Mouse (Mus musculus): ENCODE data around the gene Cyp27b1. TPM values are rescaled to one million over a fixed set of nuclear protein-coding genes. Genes with fewer than 3 reads are reported as not detected.
"Not testable (repeated sequence)": the region's sequence is repeated elsewhere in the genome, so short reads cannot be mapped to it uniquely, and the experiment has no call there.

Gene Cyp27b1
- total and polyA plus RNA-seq, 3 experiments = 0.17 to 2.1 (median 0.33) TPM

DNA sequence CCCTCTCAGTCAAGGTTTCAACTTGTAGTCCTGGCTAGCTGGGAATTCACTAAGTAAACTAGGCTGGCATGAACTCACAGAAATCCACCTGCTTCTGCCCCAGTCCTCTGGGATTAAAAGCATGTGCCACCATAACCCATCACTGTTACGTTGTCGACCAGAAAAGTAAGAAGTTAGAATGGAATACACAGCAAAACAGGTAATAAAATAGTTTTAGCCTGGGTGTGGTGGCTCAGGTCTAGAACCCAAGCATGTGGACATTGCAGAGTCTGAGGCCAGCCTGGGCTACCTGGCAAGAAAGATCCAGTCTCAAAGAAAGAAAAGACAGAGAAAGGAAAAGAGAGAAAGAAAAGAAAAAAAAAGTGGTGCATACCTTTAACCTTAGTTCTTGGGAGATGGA is 13.5 kb downstream of the Cyp27b1 start:
- no peak for ATAC-seq (ENCODE audit: extremely low read depth, insufficient number of reproducible peaks, low FRiP score, poor library complexity, severe bottlenecking)
- Histone ChIP-seq H3K4me3 (ENCODE audit: low read depth, low read length) (no peak overlapping the region), H3K9me3 (replicated peaks) (peaks cover 8% of the 10 kb centered on the region; the same call in 1 of the 2 replicates), H3K4me1 (ENCODE audit: insufficient read depth, low read depth, low read length) (peaks cover 55% of the 10 kb centered on the region), H3K36me3 (replicated peaks) (peaks cover 28% of the 10 kb centered on the region), H3K27me3 (ENCODE audit: insufficient read depth, low read length) (peaks cover 47% of the 10 kb centered on the region)
- TF ChIP-seq TAL1 (conservative IDR thresholded peaks at IDR 0.05; ENCODE audit: low read depth, low read length) = no peak
- no peak for TF ChIP-seq GATA2 (IDR thresholded peaks at IDR 0.05; ENCODE audit: borderline replicate concordance, low read depth, low read length)
- TF ChIP-seq POLR2AphosphoS5 (IDR thresholded peaks at IDR 0.05; ENCODE audit: insufficient replicate concordance, low read depth, low read length) = no peak
- DNase-seq (ENCODE audit: low spot score) = no peak

DNA sequence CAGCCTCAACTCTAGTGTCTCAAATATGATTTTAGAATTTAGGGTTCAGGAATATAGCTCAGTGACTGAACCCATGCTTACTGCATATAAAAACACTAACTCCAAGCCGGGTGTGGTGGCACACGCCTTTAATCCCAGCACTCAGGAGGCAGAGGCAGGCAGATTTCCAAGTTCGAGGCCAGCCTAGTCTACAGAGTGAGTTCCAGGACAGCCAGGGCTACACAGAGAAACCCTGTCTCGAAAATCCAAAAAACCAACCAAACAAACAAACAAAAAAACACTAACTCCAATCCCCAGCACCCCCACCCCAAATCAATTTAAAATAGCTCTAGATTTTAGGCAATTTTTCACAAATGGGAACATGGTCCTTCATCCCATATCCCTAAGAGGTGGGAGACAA is 14.1 kb downstream of the Cyp27b1 start:
- ATAC-seq (ENCODE audit: extremely low read depth, insufficient number of reproducible peaks, low FRiP score, poor library complexity, severe bottlenecking); DNase-seq (ENCODE audit: low spot score); H3K4me3 ChIP-seq (ENCODE audit: low read depth, low read length); H3K9me3 ChIP-seq (replicated peaks): not testable (repeated sequence)
- Histone ChIP-seq H3K27me3 (ENCODE audit: insufficient read depth, low read length) (peaks cover 41% of the 10 kb centered on the region), H3K36me3 (replicated peaks) (peaks cover 32% of the 10 kb centered on the region), H3K4me1 (ENCODE audit: insufficient read depth, low read depth, low read length) (peaks cover 60% of the 10 kb centered on the region)

DNA sequence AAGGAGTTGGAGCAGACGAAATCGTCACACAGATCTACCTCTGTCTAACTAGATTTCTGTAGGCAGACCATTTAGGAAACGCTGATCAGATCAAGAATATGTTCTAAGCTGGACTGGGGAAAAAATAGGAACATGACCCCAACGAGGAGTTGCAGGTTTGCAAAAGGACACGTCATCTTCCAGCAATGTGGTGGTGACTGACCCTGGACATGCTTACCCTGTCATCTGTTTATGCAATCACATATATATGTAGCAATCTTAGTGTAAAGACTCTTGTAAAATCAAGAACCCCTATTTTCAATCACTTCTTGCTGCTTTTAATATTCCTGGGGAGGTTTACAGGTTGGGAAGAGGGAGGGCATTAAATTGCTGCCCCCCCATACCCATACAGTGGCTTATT is 14.5 kb downstream of the Cyp27b1 start:
- Histone ChIP-seq H3K4me1 (ENCODE audit: insufficient read depth, low read depth, low read length) (peaks cover 63% of the 10 kb centered on the region), H3K27me3 (ENCODE audit: insufficient read depth, low read length) (peaks cover 37% of the 10 kb centered on the region), H3K4me3 (ENCODE audit: low read depth, low read length) (no peak overlapping the region), H3K36me3 (replicated peaks) (peaks cover 33% of the 10 kb centered on the region), H3K9me3 (replicated peaks) (peaks cover 3% of the 10 kb centered on the region; the same call in 1 of the 2 replicates)
- TF ChIP-seq GATA2 (IDR thresholded peaks at IDR 0.05; ENCODE audit: borderline replicate concordance, low read depth, low read length) (no peak), CTCF (IDR thresholded peaks at IDR 0.05; ENCODE audit: low read depth, low read length) (no peak), TAL1 (conservative IDR thresholded peaks at IDR 0.05; ENCODE audit: low read depth, low read length) (no peak), GATA1 (IDR thresholded peaks at IDR 0.05; ENCODE audit: borderline replicate concordance, low read length) (no peak), POLR2AphosphoS5 (IDR thresholded peaks at IDR 0.05; ENCODE audit: insufficient replicate concordance, low read depth, low read length) (no peak)
- DNase-seq (ENCODE audit: low spot score) (no peak), ATAC-seq (ENCODE audit: extremely low read depth, insufficient number of reproducible peaks, low FRiP score, poor library complexity, severe bottlenecking) (no peak)

DNA sequence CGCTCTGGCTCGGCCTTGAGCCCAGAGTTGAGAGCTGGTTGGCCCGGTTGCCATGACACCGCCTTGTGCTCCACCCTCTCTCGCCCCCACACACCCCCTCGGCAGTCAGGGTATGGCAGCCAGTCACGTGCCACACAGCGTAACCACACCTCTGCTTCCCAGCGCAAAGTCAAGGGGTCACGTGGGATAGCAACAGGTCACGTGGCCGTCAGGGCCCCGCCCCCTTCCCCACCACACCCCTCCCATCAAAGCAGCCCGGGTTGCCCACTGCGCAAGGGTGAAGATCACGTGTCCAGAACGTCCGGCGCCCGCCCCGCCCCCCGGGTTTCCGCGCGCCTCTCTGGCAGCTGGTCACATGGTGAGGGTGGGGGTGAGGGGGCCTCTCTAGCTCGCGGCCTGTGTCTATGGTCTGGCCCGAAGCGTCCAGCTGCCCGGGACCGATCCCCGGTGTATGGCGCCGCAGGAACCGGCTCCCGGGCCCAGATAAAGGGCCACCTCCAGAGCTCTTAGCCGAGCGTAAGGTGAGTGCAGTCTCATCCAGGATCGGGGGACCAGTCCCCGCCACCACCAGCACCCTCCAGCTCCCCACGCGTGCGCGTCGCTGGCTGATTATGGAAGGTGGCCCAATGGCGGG is 15.3 kb downstream of the Cyp27b1 start, which contains the start of gene Cdk4:
Gene Cdk4 (plus strand): TSS at position 296 of the 634 bp plus-strand sequence.
- TF ChIP-seq GATA1 (IDR thresholded peaks at IDR 0.05; ENCODE audit: borderline replicate concordance, low read length) (no peak), CTCF (IDR thresholded peaks at IDR 0.05; ENCODE audit: low read depth, low read length) (no peak), TAL1 (conservative IDR thresholded peaks at IDR 0.05; ENCODE audit: low read depth, low read length) (no peak), POLR2AphosphoS5 (IDR thresholded peaks at IDR 0.05; ENCODE audit: insufficient replicate concordance, low read depth, low read length) (no peak)
- H3K27me3 ChIP-seq (ENCODE audit: insufficient read depth, low read length) = peaks cover 32% of the 10 kb centered on the region
- H3K4me3 ChIP-seq (ENCODE audit: low read depth, low read length) = peak within 1 kb of the TSS; percentile 85
- peaks cover 42% of the 10 kb centered on the region for H3K36me3 ChIP-seq (replicated peaks)
- H3K9me3 ChIP-seq (replicated peaks) = 0 out of 2 replicates have a peak, but pooled peaks cover 2% of the 10 kb centered on the region
- ATAC-seq (ENCODE audit: extremely low read depth, insufficient number of reproducible peaks, low FRiP score, poor library complexity, severe bottlenecking) (peak; percentile 85), DNase-seq (ENCODE audit: low spot score) (peak; percentile 97)
- peaks cover 67% of the 10 kb centered on the region for H3K4me1 ChIP-seq (ENCODE audit: insufficient read depth, low read depth, low read length)

DNA sequence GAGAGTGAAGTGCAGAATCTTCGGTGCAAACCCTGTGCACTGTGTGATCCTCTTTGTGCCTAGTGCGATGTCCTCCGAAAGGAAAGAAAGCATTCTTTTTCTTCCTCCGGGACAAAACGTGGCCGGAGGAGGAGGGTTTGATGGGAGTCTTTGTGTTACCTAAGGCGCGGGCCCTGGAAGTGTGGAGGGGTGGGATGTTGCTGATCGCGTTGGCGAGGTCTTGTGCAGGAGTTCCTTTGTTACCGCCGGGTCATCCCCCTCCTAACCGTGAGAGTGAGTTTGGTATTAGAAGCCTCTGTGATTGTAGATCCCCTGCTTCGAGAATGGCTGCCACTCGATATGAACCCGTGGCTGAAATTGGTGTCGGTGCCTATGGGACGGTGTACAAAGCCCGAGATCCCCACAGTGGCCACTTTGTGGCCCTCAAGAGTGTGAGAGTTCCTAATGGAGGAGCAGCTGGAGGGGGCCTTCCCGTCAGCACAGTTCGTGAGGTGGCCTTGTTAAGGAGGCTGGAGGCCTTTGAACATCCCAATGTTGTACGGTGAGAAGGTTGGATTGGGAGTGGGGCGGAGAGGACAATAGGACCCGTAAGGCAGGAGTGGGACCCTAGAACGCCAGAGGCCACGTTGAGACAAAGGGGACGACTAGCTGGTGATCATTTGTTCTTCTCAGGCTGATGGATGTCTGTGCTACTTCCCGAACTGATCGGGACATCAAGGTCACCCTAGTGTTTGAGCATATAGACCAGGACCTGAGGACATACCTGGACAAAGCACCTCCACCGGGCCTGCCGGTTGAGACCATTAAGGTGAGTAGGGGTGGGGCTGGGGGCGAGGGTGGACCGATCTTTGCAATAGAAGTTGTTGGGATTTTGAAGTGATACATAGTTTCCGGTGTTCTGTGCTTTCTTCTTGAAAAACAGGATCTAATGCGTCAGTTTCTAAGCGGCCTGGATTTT is 16.1 kb downstream of the Cyp27b1 start:
- no peak for DNase-seq (ENCODE audit: low spot score)
- peaks cover 68% of the 10 kb centered on the region for H3K4me1 ChIP-seq (ENCODE audit: insufficient read depth, low read depth, low read length)

DNA sequence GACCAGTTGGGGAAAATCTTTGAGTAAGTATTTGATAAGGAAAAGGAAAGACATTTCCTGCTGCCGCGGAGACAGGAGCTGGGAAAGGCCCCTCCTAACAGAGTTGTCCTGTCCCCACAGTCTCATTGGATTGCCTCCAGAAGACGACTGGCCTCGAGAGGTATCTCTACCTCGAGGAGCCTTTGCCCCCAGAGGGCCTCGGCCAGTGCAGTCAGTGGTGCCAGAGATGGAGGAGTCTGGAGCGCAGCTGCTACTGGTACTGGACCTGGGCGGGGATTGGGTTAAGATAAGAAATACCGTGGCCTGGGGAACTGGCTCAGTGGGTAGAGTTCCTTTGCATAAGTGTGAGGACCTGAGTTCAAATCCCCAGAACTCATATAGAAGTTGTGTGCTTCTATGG is 17.9 kb downstream of the Cyp27b1 start:
- ATAC-seq (ENCODE audit: extremely low read depth, insufficient number of reproducible peaks, low FRiP score, poor library complexity, severe bottlenecking) (no peak), DNase-seq (ENCODE audit: low spot score) (no peak)
- TF ChIP-seq GATA2 (IDR thresholded peaks at IDR 0.05; ENCODE audit: borderline replicate concordance, low read depth, low read length) (no peak), POLR2AphosphoS5 (IDR thresholded peaks at IDR 0.05; ENCODE audit: insufficient replicate concordance, low read depth, low read length) (no peak), GATA1 (IDR thresholded peaks at IDR 0.05; ENCODE audit: borderline replicate concordance, low read length) (no peak), TAL1 (conservative IDR thresholded peaks at IDR 0.05; ENCODE audit: low read depth, low read length) (no peak), CTCF (IDR thresholded peaks at IDR 0.05; ENCODE audit: low read depth, low read length) (no peak)
- H3K36me3 ChIP-seq (replicated peaks) = peaks cover 51% of the 10 kb centered on the region
- no peak overlapping the region; the same call in 1 of the 2 replicates for H3K4me3 ChIP-seq (ENCODE audit: low read depth, low read length)
- peaks cover 9% of the 10 kb centered on the region for H3K27me3 ChIP-seq (ENCODE audit: insufficient read depth, low read length)
- H3K9me3 ChIP-seq (replicated peaks) = 0 out of 2 replicates have a peak, but pooled peaks cover 2% of the 10 kb centered on the region
- peaks cover 66% of the 10 kb centered on the region for H3K4me1 ChIP-seq (ENCODE audit: insufficient read depth, low read depth, low read length)

More for the DNA sequence above, 16.1 kb downstream of the Cyp27b1 start:
- no peak for ATAC-seq (ENCODE audit: extremely low read depth, insufficient number of reproducible peaks, low FRiP score, poor library complexity, severe bottlenecking)
- TF ChIP-seq POLR2AphosphoS5 (IDR thresholded peaks at IDR 0.05; ENCODE audit: insufficient replicate concordance, low read depth, low read length) (no peak), GATA2 (IDR thresholded peaks at IDR 0.05; ENCODE audit: borderline replicate concordance, low read depth, low read length) (no peak), CTCF (IDR thresholded peaks at IDR 0.05; ENCODE audit: low read depth, low read length) (no peak)
- peaks cover 49% of the 10 kb centered on the region for H3K36me3 ChIP-seq (replicated peaks)
- peaks cover 24% of the 10 kb centered on the region for H3K27me3 ChIP-seq (ENCODE audit: insufficient read depth, low read length)
- 0 out of 2 replicates have a peak, but pooled peaks cover 2% of the 10 kb centered on the region for H3K9me3 ChIP-seq (replicated peaks)
- peak overlapping the region; percentile 85 for H3K4me3 ChIP-seq (ENCODE audit: low read depth, low read length)

Measured in G1E (cell line).